Mouse (Mus musculus) testis, adult 2 months (tissue): Measurements from ENCODE around the gene Traf2. TPM values are rescaled to one million over a fixed set of nuclear protein-coding genes. Genes with fewer than 3 reads are reported as not detected.

ENCODE experiments used
- H3K27ac ChIP-seq: fragments of 200-500 bp; 2 replicates; pipeline ENCODE4 v1.5.1; 2012; ENCODE audit warnings: low read depth, low read length; ENCODE audit not compliant: control insufficient read depth, insufficient read depth
- H3K27me3 ChIP-seq: fragments of 200-500 bp; 2 replicates; pipeline ENCODE4 v1.6.1; 2012; ENCODE audit warnings: mild to moderate bottlenecking, low read length, moderate library complexity; ENCODE audit not compliant: control insufficient read depth, insufficient read depth
- H3K36me3 ChIP-seq: fragments of 200-500 bp; 2 replicates; pipeline ENCODE4 v1.6.1; 2012; ENCODE audit warnings: mild to moderate bottlenecking, low read length; ENCODE audit not compliant: control insufficient read depth, insufficient read depth
- H3K4me1 ChIP-seq: fragments of 200-500 bp; 2 replicates; pipeline ENCODE4 v1.6.1; 2012; ENCODE audit warnings: low read length; ENCODE audit not compliant: control insufficient read depth, insufficient read depth
- H3K4me3 ChIP-seq: fragments of 200-500 bp; 2 replicates; pipeline ENCODE4 v1.5.1; 2012; ENCODE audit warnings: low read depth, mild to moderate bottlenecking, low read length, moderate library complexity, mixed read lengths; ENCODE audit not compliant: control insufficient read depth
- CTCF ChIP-seq: fragments of 200-500 bp; IDR thresholded peaks from 2 replicates; pipeline ENCODE4 v1.5.1; 2012; ENCODE audit warnings: low read depth, mild to moderate bottlenecking, inconsistent platforms, low read length, moderate library complexity; ENCODE audit not compliant: control insufficient read depth, insufficient read depth, insufficient replicate concordance
- POLR2A ChIP-seq: fragments of 200-500 bp; IDR thresholded peaks from 2 replicates; pipeline ENCODE4 v1.6.1; 2012; ENCODE audit warnings: low read depth, mild to moderate bottlenecking, inconsistent platforms, low read length, moderate library complexity; ENCODE audit not compliant: control insufficient read depth
- polyA plus RNA-seq: library from polyadenylated mRNA; depleted of rRNA; stranded (reverse); fragments of >200 nt; gene quantifications from 2 replicates; pipeline ENCODE4 v1.2.3, GENCODE M21; 2012

Traf2 gene
- polyA plus RNA-seq, 1 experiment, result 12.2 TPM

GRCm38 (mm10) chr2:25551186-25551585 lies 4.4 kb upstream of the Traf2 start:
- H3K27ac ChIP-seq, result no peak overlapping the region
- H3K4me1 ChIP-seq, result peaks cover 7% of the 10 kb centered on the region
- peak; percentile 54; the same call in 1 of the 2 replicates for TF ChIP-seq CTCF
- no peak for TF ChIP-seq POLR2A
- H3K36me3 ChIP-seq, result no peaks in the 10 kb centered on the region
- H3K27me3 ChIP-seq, result no peaks in the 10 kb centered on the region
- H3K4me3 ChIP-seq, result no peak overlapping the region

GRCm38 (mm10) chr2:25549021-25549991 lies 2.6 kb upstream of the Traf2 start:
- TF ChIP-seq CTCF (no peak), POLR2A (no peak)
- H3K27ac ChIP-seq, result no peak overlapping the region
- peaks cover 11% of the 10 kb centered on the region for H3K4me1 ChIP-seq
- no peaks in the 10 kb centered on the region for H3K27me3 ChIP-seq
- H3K4me3 ChIP-seq, result no peak overlapping the region
- H3K36me3 ChIP-seq, result no peaks in the 10 kb centered on the region

DNA sequence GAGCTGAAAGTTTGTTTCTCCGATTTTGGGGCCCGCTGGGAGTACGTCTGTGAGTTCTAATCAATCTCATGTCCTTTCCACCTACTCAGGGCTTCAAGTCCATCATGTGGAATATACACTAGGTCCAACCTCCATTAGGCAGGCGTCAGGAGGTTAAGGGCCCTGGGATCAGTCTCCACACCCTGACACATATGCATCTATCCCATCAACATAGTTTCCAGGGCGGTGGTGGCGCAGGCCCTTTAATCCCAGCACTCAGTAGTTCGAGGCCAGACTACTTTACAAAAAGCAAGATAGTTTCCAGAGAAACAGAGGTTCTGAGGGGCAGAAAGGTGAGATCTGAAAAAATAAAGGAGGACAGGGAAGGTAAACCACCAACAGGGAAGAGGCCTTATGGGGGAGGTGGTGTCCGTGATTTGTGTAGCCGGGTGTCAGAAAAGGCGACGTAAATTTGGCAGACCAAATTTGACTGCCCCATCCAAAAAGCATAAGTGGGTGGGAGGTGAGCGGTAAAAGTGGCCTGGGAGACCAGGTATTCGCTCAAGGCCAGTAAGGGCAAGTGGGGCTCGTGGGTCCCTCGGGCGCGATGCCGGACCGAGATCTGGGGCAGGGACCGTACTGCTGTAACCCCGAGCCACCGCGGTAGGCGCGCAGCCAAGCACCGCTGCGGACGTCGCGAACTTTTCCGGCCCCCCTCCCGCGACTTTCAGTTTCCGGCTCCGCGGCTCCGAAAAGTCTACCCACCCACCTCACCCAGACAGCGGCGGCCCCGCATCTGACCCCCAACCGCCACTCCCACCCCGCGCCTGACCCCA lies 537 bp downstream of the Traf2 start:
- TF ChIP-seq CTCF (no peak), POLR2A (peak; percentile 72)
- Histone ChIP-seq H3K4me3 (peak overlapping the region; percentile 98), H3K36me3 (no peaks in the 10 kb centered on the region), H3K27me3 (no peaks in the 10 kb centered on the region), H3K27ac (peak overlapping the region; percentile 99), H3K4me1 (peaks cover 11% of the 10 kb centered on the region)

- Histone ChIP-seq H3K4me3 (no peak overlapping the region), H3K27ac (no peak overlapping the region), H3K36me3 (peaks cover 1% of the 10 kb centered on the region; the same call in 1 of the 2 replicates), H3K27me3 (no peaks in the 10 kb centered on the region), H3K4me1 (peaks cover 4% of the 10 kb centered on the region)
- TF ChIP-seq CTCF, result no peak
- no peak for TF ChIP-seq POLR2A
Observed at GRCm38 (mm10) chr2:25541644-25542367, 4.9 kb downstream of the Traf2 start.

DNA sequence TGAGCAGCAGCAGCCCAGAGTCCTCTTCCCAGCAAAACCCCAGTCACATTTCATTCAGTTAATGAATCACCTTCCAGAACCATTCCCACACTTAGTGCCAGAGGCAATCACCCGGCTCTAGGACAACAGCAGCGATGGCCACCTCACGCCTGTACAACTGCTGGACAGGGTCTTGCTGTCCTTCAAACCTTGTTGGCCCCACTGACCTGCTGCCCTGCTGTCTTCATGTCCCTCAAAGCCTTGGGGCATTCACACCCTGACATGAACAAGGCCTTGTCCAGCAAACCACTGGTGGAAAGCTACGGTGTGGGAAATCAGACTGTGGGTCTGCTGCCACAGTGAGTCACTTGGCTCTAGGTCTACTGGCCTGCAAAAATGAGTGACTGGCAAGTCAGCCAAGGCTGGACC lies 6.2 kb downstream of the Traf2 start:
- H3K4me3 ChIP-seq, result no peak overlapping the region
- H3K27me3 ChIP-seq, result no peaks in the 10 kb centered on the region
- no peak for TF ChIP-seq POLR2A
- no peak for TF ChIP-seq CTCF
- peaks cover 4% of the 10 kb centered on the region for H3K4me1 ChIP-seq
- H3K36me3 ChIP-seq, result peaks cover 1% of the 10 kb centered on the region; the same call in 1 of the 2 replicates
- H3K27ac ChIP-seq, result no peak overlapping the region

DNA sequence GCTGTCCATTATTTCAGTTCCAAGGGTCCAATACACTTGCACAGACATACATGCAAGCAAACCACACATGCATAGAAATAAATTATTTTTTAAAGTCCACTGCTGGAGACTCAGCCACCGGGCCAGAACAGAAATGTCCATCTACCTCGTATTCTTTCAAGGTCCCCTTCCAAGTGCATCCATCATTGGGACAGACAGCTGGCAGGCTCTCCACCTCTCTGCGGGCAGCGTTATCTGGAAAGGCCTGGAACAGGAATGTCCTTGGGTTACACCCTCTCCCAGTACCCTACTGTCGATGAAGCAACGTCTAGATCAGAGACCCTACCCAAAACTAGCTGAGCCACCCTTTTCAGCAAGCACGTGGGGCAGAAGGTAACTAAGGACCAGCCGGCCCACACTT lies 10.2 kb downstream of the Traf2 start:
- TF ChIP-seq CTCF (no peak), POLR2A (no peak)
- peaks cover 4% of the 10 kb centered on the region; the same call in 1 of the 2 replicates for H3K36me3 ChIP-seq
- no peaks in the 10 kb centered on the region for H3K4me1 ChIP-seq
- no peak overlapping the region for H3K27ac ChIP-seq
- H3K4me3 ChIP-seq, result no peak overlapping the region
- H3K27me3 ChIP-seq, result no peaks in the 10 kb centered on the region

DNA sequence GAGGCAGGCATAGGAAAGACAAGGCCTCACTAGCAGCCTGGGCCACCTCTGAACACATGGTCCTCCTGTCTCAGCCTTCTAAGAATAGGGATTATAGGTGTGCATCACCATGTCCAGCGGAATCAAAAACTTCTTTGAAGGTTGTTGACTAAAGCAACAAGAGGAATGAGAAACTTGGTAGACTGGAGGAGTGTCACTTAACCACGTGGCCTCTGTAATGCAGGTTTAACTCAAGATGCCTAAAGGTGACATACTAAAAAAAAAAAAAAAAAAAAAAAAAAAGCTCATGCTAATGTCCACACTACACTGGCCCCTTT lies 11.9 kb downstream of the Traf2 start:
- Histone ChIP-seq H3K27ac (peak overlapping the region; percentile 30; the same call in 1 of the 2 replicates), H3K27me3 (no peaks in the 10 kb centered on the region), H3K4me3 (no peak overlapping the region), H3K36me3 (peaks cover 4% of the 10 kb centered on the region), H3K4me1 (no peaks in the 10 kb centered on the region)
- TF ChIP-seq POLR2A (no peak), CTCF (no peak)
